Mouse (Mus musculus): ENCODE measurements at regions not wholly inside any gene's neighbourhood (a gene's known extent, or its start where the extent isn't known, plus 50 kb on each side); places are given as distances from the start of the nearest gene placed in this dataset.

- H3K9me3 ChIP-seq: no peaks in the 10 kb centered on the region
- H3K4me2 ChIP-seq: no peak overlapping the region
- WGBS: 25% methylated on average over 7 of the region's 7 CpGs
- ATAC-seq (ENCODE audit: borderline replicate concordance, extremely low read depth, low FRiP score, low TSS enrichment): peak; percentile 50
- H3K4me3 ChIP-seq: no peak overlapping the region
- no peaks in the 10 kb centered on the region for H3K27me3 ChIP-seq
- no peaks in the 10 kb centered on the region for H3K36me3 ChIP-seq
- H3K27ac ChIP-seq: peak overlapping the region; percentile 70
- peaks cover 42% of the 10 kb centered on the region for H3K4me1 ChIP-seq
- H3K9ac ChIP-seq: no peak overlapping the region
Measured at GRCm38 (mm10) chr16:49965528-49966250, 165.4 kb downstream of the Cd47 start.

- H3K27ac ChIP-seq: peak overlapping the region; percentile 70
- H3K9ac ChIP-seq: no peak overlapping the region
- no peaks in the 10 kb centered on the region for H3K27me3 ChIP-seq
- H3K36me3 ChIP-seq: no peaks in the 10 kb centered on the region
- no peaks in the 10 kb centered on the region for H3K9me3 ChIP-seq
- 35% methylated on average over 2 of the region's 2 CpGs for WGBS
- no peak overlapping the region for H3K4me2 ChIP-seq
- peaks cover 42% of the 10 kb centered on the region for H3K4me1 ChIP-seq
- no peak overlapping the region for H3K4me3 ChIP-seq
- ATAC-seq (ENCODE audit: borderline replicate concordance, extremely low read depth, low FRiP score, low TSS enrichment): no peak
Measured at GRCm38 (mm10) chr16:49966251-49966588, 165.9 kb downstream of the Cd47 start.

GRCm38 (mm10) chr16:49967110-49967509, 166.8 kb downstream of the Cd47 start:
- Histone ChIP-seq H3K9me3 (no peaks in the 10 kb centered on the region), H3K4me1 (peaks cover 42% of the 10 kb centered on the region), H3K27me3 (no peaks in the 10 kb centered on the region), H3K27ac (peak overlapping the region; percentile 79; the same call in 1 of the 2 replicates), H3K4me2 (no peak overlapping the region), H3K4me3 (no peak overlapping the region), H3K9ac (no peak overlapping the region), H3K36me3 (no peaks in the 10 kb centered on the region)
- no peak for ATAC-seq (ENCODE audit: borderline replicate concordance, extremely low read depth, low FRiP score, low TSS enrichment)
- 83% methylated on average over 7 of the region's 7 CpGs for WGBS

- peak overlapping the region; percentile 79 for H3K27ac ChIP-seq
- H3K4me1 ChIP-seq: peaks cover 42% of the 10 kb centered on the region
- H3K27me3 ChIP-seq: no peaks in the 10 kb centered on the region
- ATAC-seq (ENCODE audit: borderline replicate concordance, extremely low read depth, low FRiP score, low TSS enrichment): peak; percentile 88
- WGBS: 37% methylated on average over 4 of the region's 4 CpGs
- H3K36me3 ChIP-seq: no peaks in the 10 kb centered on the region
- no peaks in the 10 kb centered on the region for H3K9me3 ChIP-seq
- H3K4me2 ChIP-seq: no peak overlapping the region
- no peak overlapping the region for H3K4me3 ChIP-seq
- H3K9ac ChIP-seq: no peak overlapping the region
Measured at GRCm38 (mm10) chr16:49968291-49968870, 168.0 kb downstream of the Cd47 start.

GRCm38 (mm10) chr16:49969035-49969434, 168.7 kb downstream of the Cd47 start:
- 72% methylated on average over 4 of the region's 4 CpGs for WGBS
- Histone ChIP-seq H3K27ac (peak overlapping the region; percentile 79), H3K36me3 (no peaks in the 10 kb centered on the region), H3K4me1 (peaks cover 38% of the 10 kb centered on the region), H3K9me3 (no peaks in the 10 kb centered on the region), H3K9ac (no peak overlapping the region), H3K27me3 (no peaks in the 10 kb centered on the region), H3K4me2 (no peak overlapping the region; the same call in 1 of the 2 replicates), H3K4me3 (no peak overlapping the region)
- ATAC-seq (ENCODE audit: borderline replicate concordance, extremely low read depth, low FRiP score, low TSS enrichment): no peak

GRCm38 (mm10) chr16:49969693-49970296, 169.5 kb downstream of the Cd47 start:
- WGBS: 85% methylated on average over 2 of the region's 2 CpGs
- H3K4me3 ChIP-seq: no peak overlapping the region
- H3K4me2 ChIP-seq: no peak overlapping the region
- H3K27me3 ChIP-seq: no peaks in the 10 kb centered on the region
- H3K9me3 ChIP-seq: no peaks in the 10 kb centered on the region
- no peak overlapping the region for H3K9ac ChIP-seq
- peak overlapping the region; percentile 79 for H3K27ac ChIP-seq
- H3K36me3 ChIP-seq: no peaks in the 10 kb centered on the region
- H3K4me1 ChIP-seq: peaks cover 31% of the 10 kb centered on the region
- ATAC-seq (ENCODE audit: borderline replicate concordance, extremely low read depth, low FRiP score, low TSS enrichment): no peak

GRCm38 (mm10) chr16:49970297-49970804, 170.0 kb downstream of the Cd47 start:
- Histone ChIP-seq H3K9me3 (no peaks in the 10 kb centered on the region), H3K4me3 (no peak overlapping the region), H3K9ac (no peak overlapping the region), H3K36me3 (no peaks in the 10 kb centered on the region), H3K27ac (peak overlapping the region; percentile 79), H3K27me3 (no peaks in the 10 kb centered on the region), H3K4me2 (no peak overlapping the region), H3K4me1 (peaks cover 26% of the 10 kb centered on the region)
- WGBS: 45% methylated on average over 2 of the region's 2 CpGs
- ATAC-seq (ENCODE audit: borderline replicate concordance, extremely low read depth, low FRiP score, low TSS enrichment): no peak

- WGBS: 88% methylated on average over 3 of the region's 3 CpGs
- H3K9ac ChIP-seq: no peak overlapping the region
- H3K4me2 ChIP-seq: no peak overlapping the region
- H3K4me1 ChIP-seq: peaks cover 18% of the 10 kb centered on the region
- no peak overlapping the region for H3K27ac ChIP-seq
- H3K9me3 ChIP-seq: no peaks in the 10 kb centered on the region
- H3K36me3 ChIP-seq: no peaks in the 10 kb centered on the region
- ATAC-seq (ENCODE audit: borderline replicate concordance, extremely low read depth, low FRiP score, low TSS enrichment): no peak
- H3K4me3 ChIP-seq: no peak overlapping the region
- no peaks in the 10 kb centered on the region for H3K27me3 ChIP-seq
Measured at GRCm38 (mm10) chr16:49971141-49971555, 170.8 kb downstream of the Cd47 start.

GRCm38 (mm10) chr16:49977276-49977675, 176.9 kb downstream of the Cd47 start:
- Histone ChIP-seq H3K27ac (no peak overlapping the region), H3K9me3 (no peaks in the 10 kb centered on the region), H3K27me3 (no peaks in the 10 kb centered on the region), H3K4me1 (no peaks in the 10 kb centered on the region), H3K4me2 (no peak overlapping the region), H3K36me3 (no peaks in the 10 kb centered on the region), H3K4me3 (no peak overlapping the region), H3K9ac (no peak overlapping the region)
- no peak for ATAC-seq (ENCODE audit: borderline replicate concordance, extremely low read depth, low FRiP score, low TSS enrichment)
- 69% methylated on average over 2 of the region's 2 CpGs for WGBS

- Histone ChIP-seq H3K9ac (no peak overlapping the region), H3K4me3 (no peak overlapping the region), H3K9me3 (no peaks in the 10 kb centered on the region), H3K27me3 (no peaks in the 10 kb centered on the region), H3K27ac (no peak overlapping the region), H3K4me1 (no peaks in the 10 kb centered on the region), H3K36me3 (no peaks in the 10 kb centered on the region), H3K4me2 (no peak overlapping the region)
- ATAC-seq (ENCODE audit: borderline replicate concordance, extremely low read depth, low FRiP score, low TSS enrichment): no peak
- WGBS: 88% methylated on average over 4 of the region's 4 CpGs
Measured at GRCm38 (mm10) chr16:49979426-49979940, 179.2 kb downstream of the Cd47 start.

- ATAC-seq (ENCODE audit: borderline replicate concordance, extremely low read depth, low FRiP score, low TSS enrichment): no peak
- H3K4me2 ChIP-seq: no peak overlapping the region
- H3K9ac ChIP-seq: no peak overlapping the region
- H3K36me3 ChIP-seq: no peaks in the 10 kb centered on the region
- H3K27ac ChIP-seq: no peak overlapping the region
- no peak overlapping the region for H3K4me3 ChIP-seq
- no peaks in the 10 kb centered on the region for H3K27me3 ChIP-seq
- H3K9me3 ChIP-seq: no peaks in the 10 kb centered on the region
- no peaks in the 10 kb centered on the region for H3K4me1 ChIP-seq
- WGBS: 66% methylated on average over 10 of the region's 10 CpGs
Measured at GRCm38 (mm10) chr16:49980178-49980646, 179.9 kb downstream of the Cd47 start.

- ATAC-seq (ENCODE audit: borderline replicate concordance, extremely low read depth, low FRiP score, low TSS enrichment): no peak
Measured at GRCm38 (mm10) chr16:49982180-49982579, 181.8 kb downstream of the Cd47 start.

More at GRCm38 (mm10) chr16:49982180-49982579, 181.8 kb downstream of the Cd47 start:
- Histone ChIP-seq H3K4me1 (no peaks in the 10 kb centered on the region), H3K27ac (no peak overlapping the region), H3K27me3 (no peaks in the 10 kb centered on the region), H3K4me3 (no peak overlapping the region), H3K9me3 (no peaks in the 10 kb centered on the region), H3K9ac (no peak overlapping the region), H3K36me3 (no peaks in the 10 kb centered on the region), H3K4me2 (no peak overlapping the region)
- 75% methylated on average over 4 of the region's 4 CpGs for WGBS
